Mouse (Mus musculus) hindbrain, postnatal 0 days (tissue): ENCODE data around the gene Dennd1b. TPM values are rescaled to one million over a fixed set of nuclear protein-coding genes. Genes with fewer than 3 reads are reported as not detected.

Source experiments
- ATAC-seq: fragments of 200-750 bp; cut with Nextera tagmentation; 2 replicates; pipeline ENCODE4 v1.8.0; 2017; ENCODE audit warnings: mild to moderate bottlenecking, moderate TSS enrichment, moderate library complexity
- DNase-seq: peaks from one replicate; pipeline ENCODE4 v3.0.0-alpha.2; 2015; ENCODE audit warnings: low spot score
- H3K27ac ChIP-seq: fragments of 300-500 bp; sonication (generic); 2 replicates; pipeline ENCODE4 v1.5.1; 2014; ENCODE audit warnings: mild to moderate bottlenecking
- H3K27me3 ChIP-seq: fragments of 300-500 bp; sonication (generic); 2 replicates; pipeline ENCODE4 v1.6.1; 2014; ENCODE audit warnings: low read length, mixed read lengths; ENCODE audit not compliant: insufficient read depth
- H3K36me3 ChIP-seq: fragments of 300-500 bp; sonication (generic); 2 replicates; pipeline ENCODE4 v1.6.1; 2014; ENCODE audit warnings: low read length, mixed read lengths; ENCODE audit not compliant: insufficient read depth
- H3K4me1 ChIP-seq: fragments of 300-500 bp; sonication (generic); 2 replicates; pipeline ENCODE4 v1.6.1; 2014; ENCODE audit warnings: antibody characterized with exemption, low read length, mixed read lengths; ENCODE audit not compliant: insufficient read depth
- H3K4me2 ChIP-seq: fragments of 300-500 bp; sonication (generic); 2 replicates; pipeline ENCODE4 v1.6.1; 2014; ENCODE audit warnings: low read depth, mild to moderate bottlenecking, low read length, moderate library complexity, mixed read lengths
- H3K4me3 ChIP-seq: fragments of 300-500 bp; sonication (generic); 2 replicates; pipeline ENCODE4 v1.5.1; 2014; ENCODE audit warnings: low read length
- H3K9ac ChIP-seq: fragments of 300-500 bp; sonication (generic); replicated peaks from 2 replicates; pipeline ENCODE4 v1.6.1; 2014; ENCODE audit warnings: mild to moderate bottlenecking, low read length, moderate library complexity, mixed read lengths
- H3K9me3 ChIP-seq: fragments of 300-500 bp; sonication (generic); 2 replicates; pipeline ENCODE4 v1.6.1; 2016; ENCODE audit warnings: low read length, mixed read lengths
- CTCF ChIP-seq: IDR thresholded peaks from 2 replicates; pipeline ENCODE4 v1.5.1; 2016; ENCODE audit warnings: antibody characterized with exemption, control low read depth, low read depth
- WGBS: fragments of 180-500 bp; shearing (Covaris S2); extraction: QIAGEN DNeasy Blood & Tissue Kit; methylation state at CpG from one replicate; pipeline ENCODE4 v1.1.7; 2014; 5-methylcytosine and 5-hydroxymethylcytosine counted together
- polyA plus RNA-seq: library from polyadenylated mRNA; unstranded; fragments of >200 nt; fragmentation: Nextera tagmentation; extraction: Ambion mirVana; gene quantifications from 2 replicates; pipeline ENCODE4 v1.2.1, GENCODE M21; 2015
- total RNA-seq: library from RNA; depleted of rRNA; stranded (reverse); fragments of >200 nt; gene quantifications from 2 replicates; pipeline ENCODE4 v1.2.3, GENCODE M21; 2014

Gene Dennd1b
- total and polyA plus RNA-seq, 2 experiments from 2014 or later = 8.3 to 30.9 TPM

DNA sequence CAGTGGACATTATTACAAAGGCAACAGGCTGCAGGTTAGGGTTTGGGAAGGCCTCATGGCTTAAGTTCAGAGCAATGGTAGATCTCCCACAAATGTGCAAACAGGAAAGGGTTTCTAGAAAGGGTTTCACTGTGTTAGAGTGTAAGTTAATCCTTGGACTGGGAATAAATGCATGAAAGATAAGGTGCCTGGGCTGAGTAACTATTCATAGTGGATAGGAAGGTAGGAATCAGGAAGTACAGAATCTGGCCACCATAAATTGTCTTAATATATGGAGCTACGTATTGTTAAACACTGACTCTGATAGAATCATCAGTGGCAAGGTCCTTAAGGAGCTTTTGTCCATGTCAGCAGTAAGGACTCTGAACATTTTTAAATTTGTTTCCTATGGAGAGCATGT, 42.8 kb downstream of the Dennd1b start:
- Histone ChIP-seq H3K9me3 (no peaks in the 10 kb centered on the region), H3K4me1 (peaks cover 5% of the 10 kb centered on the region), H3K9ac (no peak overlapping the region), H3K4me2 (no peak overlapping the region), H3K27me3 (no peaks in the 10 kb centered on the region), H3K36me3 (no peaks in the 10 kb centered on the region), H3K4me3 (no peak overlapping the region), H3K27ac (no peak overlapping the region)
- DNase-seq = no peak
- ATAC-seq = no peak
- no peak for TF ChIP-seq CTCF
- WGBS = 87% methylated on average over 1 of the region's 1 CpGs

DNA sequence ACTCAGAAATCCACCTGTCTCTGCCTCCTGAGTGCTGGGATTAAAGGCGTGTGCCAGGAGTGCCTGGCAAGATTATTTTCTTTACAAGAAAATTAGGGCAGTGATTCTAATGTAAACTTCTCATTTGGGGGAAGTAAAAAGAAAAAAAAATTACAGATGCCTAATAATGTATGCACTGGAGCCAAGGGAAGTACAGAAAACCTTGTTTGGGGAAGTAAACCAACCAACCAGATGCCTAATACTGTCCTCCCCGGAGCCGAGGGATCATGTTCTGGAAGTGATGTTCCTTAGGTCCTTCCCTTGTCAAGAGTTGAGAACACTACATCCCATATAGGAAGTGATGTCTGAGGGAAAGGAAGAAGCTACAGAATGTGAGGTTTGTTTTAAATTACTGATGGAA, 44.2 kb downstream of the Dennd1b start:
- Histone ChIP-seq H3K9ac (no peak overlapping the region), H3K4me3 (no peak overlapping the region), H3K9me3 (no peaks in the 10 kb centered on the region), H3K27ac (no peak overlapping the region), H3K27me3 (no peaks in the 10 kb centered on the region), H3K4me1 (no peaks in the 10 kb centered on the region), H3K36me3 (no peaks in the 10 kb centered on the region), H3K4me2 (no peak overlapping the region)
- TF ChIP-seq CTCF = no peak
- ATAC-seq (no peak), DNase-seq (no peak)
- WGBS = 93% methylated on average over 3 of the region's 3 CpGs

DNA sequence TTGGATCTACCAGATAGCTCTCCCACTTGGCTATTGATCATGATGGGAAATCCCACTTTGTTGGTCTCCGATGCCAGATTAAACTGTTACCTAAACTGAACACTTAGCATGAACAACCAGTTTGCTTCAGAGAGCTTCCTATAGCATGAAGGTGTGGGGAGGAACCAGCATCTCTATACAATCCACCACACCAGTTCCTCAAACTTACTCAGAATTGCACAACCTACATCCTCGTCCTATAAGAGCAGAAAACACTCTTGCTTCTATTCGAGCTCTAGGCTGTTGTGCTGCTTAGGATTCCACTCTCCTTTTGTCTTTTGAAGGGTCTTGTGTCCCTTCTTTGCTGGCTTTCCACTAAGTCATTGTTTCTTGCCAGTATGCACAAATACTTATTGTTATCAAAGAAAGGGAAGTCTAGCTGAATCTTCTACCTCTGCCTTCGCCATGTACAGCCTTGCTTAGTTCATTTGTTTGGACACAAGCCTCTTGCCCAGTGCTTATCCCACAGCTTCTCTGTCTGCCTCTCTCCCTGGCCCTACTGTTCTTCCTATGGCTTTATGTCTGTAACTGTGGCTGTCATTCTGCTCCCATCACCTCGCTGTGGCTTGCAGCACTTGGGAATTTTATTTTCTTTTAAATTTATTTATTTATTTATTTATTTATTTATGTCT, 52.0 kb downstream of the Dennd1b start:
- no peaks in the 10 kb centered on the region for H3K27me3 ChIP-seq
- no peak overlapping the region for H3K4me3 ChIP-seq
- no peak overlapping the region for H3K4me2 ChIP-seq
- TF ChIP-seq CTCF = no peak
- ATAC-seq (no peak), DNase-seq (no peak)
- H3K9me3 ChIP-seq = no peaks in the 10 kb centered on the region
- H3K36me3 ChIP-seq = no peaks in the 10 kb centered on the region
- H3K4me1 ChIP-seq = no peaks in the 10 kb centered on the region
- no peak overlapping the region for H3K9ac ChIP-seq
- no peak overlapping the region for H3K27ac ChIP-seq
- WGBS = 69% methylated on average over 5 of the region's 5 CpGs

DNA sequence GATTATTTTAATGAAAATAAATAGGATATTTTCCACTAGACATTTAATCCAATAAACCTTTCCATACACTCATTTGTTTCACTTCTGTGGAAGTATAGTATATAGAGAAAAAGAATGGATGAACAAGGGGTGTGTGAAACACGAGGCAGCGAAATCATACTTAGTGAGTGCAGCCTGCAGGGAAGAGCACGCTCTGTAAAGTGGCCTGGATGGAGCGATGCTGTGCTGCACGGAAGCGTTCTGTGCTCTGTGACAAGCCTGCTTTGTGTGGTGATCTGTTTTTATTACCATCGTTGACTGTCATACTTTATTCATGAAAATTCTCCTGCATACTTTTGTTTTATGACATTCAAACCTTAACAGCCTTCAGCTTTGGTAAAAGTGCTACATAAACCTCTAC, 58.1 kb downstream of the Dennd1b start:
- Histone ChIP-seq H3K9ac (no peak overlapping the region), H3K9me3 (no peaks in the 10 kb centered on the region), H3K4me1 (no peaks in the 10 kb centered on the region), H3K27ac (no peak overlapping the region), H3K4me3 (no peak overlapping the region), H3K36me3 (no peaks in the 10 kb centered on the region), H3K27me3 (no peaks in the 10 kb centered on the region), H3K4me2 (0 out of 2 replicates have a peak overlapping the region, but pooled peaks have one; percentile 7)
- ATAC-seq = no peak
- no peak for DNase-seq
- 36% methylated on average over 7 of the region's 7 CpGs for WGBS
- no peak for TF ChIP-seq CTCF

DNA sequence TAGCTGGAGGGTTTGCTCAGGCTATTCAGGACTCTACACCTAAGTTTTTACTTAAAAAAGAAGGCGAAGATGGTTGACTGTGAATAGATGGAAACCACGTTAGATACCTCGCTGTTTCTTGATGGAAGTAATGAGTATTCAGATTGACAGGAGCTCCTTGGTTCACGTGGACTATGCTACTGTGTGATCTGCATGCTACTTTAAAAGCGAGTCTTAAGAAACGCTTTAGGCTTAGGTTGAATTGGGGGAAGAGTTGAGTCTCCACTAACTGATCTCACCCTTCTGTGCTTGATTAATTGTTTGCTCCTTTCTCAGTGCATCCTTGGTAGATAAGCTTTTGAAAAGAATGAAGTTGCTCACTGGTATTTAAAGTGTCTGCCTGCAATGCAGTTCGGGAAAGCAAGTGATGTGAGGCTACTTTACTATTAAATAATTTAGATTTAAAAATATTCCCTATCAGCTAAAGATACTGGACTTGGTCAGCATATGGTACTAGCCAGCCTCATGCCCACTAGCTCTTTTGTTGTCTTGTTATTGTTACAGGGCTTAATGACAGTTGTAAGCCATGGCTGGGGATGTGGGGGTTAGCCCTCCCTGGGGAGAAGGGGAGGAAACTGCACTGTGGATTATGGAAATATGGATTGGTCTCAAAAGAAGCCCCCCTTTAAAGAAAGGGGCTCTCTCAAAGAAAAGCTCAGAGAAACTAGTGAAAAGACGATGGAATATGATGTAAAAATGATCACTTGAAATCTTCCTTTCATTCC, 62.8 kb downstream of the Dennd1b start:
- no peak overlapping the region for H3K4me3 ChIP-seq
- no peak overlapping the region for H3K27ac ChIP-seq
- H3K36me3 ChIP-seq = no peaks in the 10 kb centered on the region
- TF ChIP-seq CTCF = no peak
- H3K27me3 ChIP-seq = no peaks in the 10 kb centered on the region
- ATAC-seq = no peak
- DNase-seq = no peak
- no peaks in the 10 kb centered on the region for H3K9me3 ChIP-seq
- no peaks in the 10 kb centered on the region for H3K4me1 ChIP-seq
- no peak overlapping the region for H3K4me2 ChIP-seq
- 53% methylated on average over 8 of the region's 8 CpGs for WGBS
- no peak overlapping the region for H3K9ac ChIP-seq

DNA sequence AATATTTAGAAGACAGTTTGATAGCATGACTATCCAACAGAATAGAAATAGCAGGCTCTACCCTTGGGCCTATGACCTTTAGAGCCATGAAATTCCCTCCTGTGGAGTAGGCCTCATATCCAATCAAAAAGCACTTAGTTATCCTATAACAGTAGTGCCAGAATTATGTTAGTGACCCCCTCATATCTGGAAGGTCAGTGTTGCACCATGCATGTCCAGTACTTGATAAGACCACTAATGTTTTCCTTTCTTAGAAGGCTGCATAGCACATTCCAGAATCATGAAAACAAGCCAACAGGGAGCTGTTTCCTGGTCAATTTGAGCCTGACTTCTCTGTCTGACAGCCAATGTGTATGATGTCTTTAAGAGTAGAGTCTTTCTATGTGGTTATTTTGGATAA, 66.3 kb downstream of the Dennd1b start:
- no peak for TF ChIP-seq CTCF
- no peak overlapping the region for H3K4me2 ChIP-seq
- no peak overlapping the region for H3K4me3 ChIP-seq
- no peak overlapping the region for H3K9ac ChIP-seq
- DNase-seq (no peak), ATAC-seq (no peak)
- no peaks in the 10 kb centered on the region for H3K4me1 ChIP-seq
- no peaks in the 10 kb centered on the region for H3K27me3 ChIP-seq
- H3K27ac ChIP-seq = no peak overlapping the region
- H3K36me3 ChIP-seq = no peaks in the 10 kb centered on the region
- H3K9me3 ChIP-seq = no peaks in the 10 kb centered on the region

DNA sequence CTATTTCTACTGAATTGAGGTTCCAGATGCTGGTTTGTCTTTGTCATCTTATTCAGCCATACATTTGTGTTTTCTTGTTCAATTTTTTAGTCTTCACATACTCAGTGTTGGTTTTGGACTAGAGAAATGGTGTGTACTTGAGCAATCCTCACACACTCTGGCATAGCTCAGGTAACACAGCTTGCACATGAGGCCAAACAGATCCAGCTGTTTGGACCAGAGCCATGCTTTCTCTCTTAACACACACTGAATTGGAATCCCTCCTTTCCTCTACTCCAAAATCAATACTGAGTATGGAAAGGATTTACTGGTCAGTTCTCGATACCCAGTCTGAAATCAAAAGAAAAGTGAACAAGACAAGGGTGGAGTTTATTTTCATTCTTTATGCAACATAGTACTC, 69.2 kb downstream of the Dennd1b start:
- ATAC-seq = no peak
- 100% methylated on average over 1 of the region's 1 CpGs for WGBS
- no peak for TF ChIP-seq CTCF
- no peak overlapping the region for H3K9ac ChIP-seq
- H3K4me3 ChIP-seq = no peak overlapping the region
- no peaks in the 10 kb centered on the region for H3K36me3 ChIP-seq
- no peak overlapping the region for H3K4me2 ChIP-seq
- DNase-seq = no peak
- H3K27ac ChIP-seq = no peak overlapping the region
- no peaks in the 10 kb centered on the region for H3K4me1 ChIP-seq
- no peaks in the 10 kb centered on the region for H3K9me3 ChIP-seq
- H3K27me3 ChIP-seq = no peaks in the 10 kb centered on the region
